Mouse (Mus musculus): Measurements from ENCODE around the gene Fer1l4.

DNA sequence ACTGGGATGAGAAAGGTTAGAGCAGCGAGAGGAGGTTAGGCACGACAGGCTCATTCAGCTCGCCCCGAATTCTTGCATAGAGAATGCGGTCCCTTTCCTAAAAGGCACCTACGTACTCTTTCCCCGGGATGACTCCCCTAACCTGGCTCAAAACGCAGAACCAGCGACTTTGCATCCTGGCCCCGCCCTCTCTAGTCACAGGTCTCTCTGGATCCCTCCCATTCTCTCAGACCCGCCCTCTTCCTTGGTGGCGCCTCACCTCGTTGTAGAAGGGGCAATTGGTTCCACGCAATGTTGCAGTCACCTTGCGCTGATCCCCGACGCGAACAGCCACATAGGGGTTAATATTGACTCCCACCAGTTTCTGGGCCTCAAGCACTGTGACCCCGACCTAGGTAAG lies 4.8 kb downstream of the Fer1l4 start:
- no peak for TF ChIP-seq GABPA (IDR thresholded peaks at IDR 0.05; ENCODE audit: insufficient replicate concordance, low read depth, low read length)
- no peak for TF ChIP-seq CTCF (conservative IDR thresholded peaks at IDR 0.05 in 1 of 2, IDR thresholded peaks at IDR 0.05 in 1 of 2; ENCODE audit: low read depth in 2 of 2, low read length in 2 of 2)
- TF ChIP-seq POLR2A (IDR thresholded peaks at IDR 0.05; ENCODE audit: low read depth, low read length), result no peak
- no peak for TF ChIP-seq TBP (conservative IDR thresholded peaks at IDR 0.05; ENCODE audit: low read depth, low read length)
- TF ChIP-seq RCOR1 (conservative IDR thresholded peaks at IDR 0.05; ENCODE audit: low read depth, low read length), result no peak
- TF ChIP-seq ZC3H11A (IDR thresholded peaks at IDR 0.05; ENCODE audit: low read depth, low read length), result no peak
- no peak for TF ChIP-seq EP300 (IDR thresholded peaks at IDR 0.05; ENCODE audit: low read length)
- TF ChIP-seq USF2 (conservative IDR thresholded peaks at IDR 0.05; ENCODE audit: low read depth, low read length), result no peak
